Mouse (Mus musculus): ENCODE measurements around the gene Sik3.

DNA sequence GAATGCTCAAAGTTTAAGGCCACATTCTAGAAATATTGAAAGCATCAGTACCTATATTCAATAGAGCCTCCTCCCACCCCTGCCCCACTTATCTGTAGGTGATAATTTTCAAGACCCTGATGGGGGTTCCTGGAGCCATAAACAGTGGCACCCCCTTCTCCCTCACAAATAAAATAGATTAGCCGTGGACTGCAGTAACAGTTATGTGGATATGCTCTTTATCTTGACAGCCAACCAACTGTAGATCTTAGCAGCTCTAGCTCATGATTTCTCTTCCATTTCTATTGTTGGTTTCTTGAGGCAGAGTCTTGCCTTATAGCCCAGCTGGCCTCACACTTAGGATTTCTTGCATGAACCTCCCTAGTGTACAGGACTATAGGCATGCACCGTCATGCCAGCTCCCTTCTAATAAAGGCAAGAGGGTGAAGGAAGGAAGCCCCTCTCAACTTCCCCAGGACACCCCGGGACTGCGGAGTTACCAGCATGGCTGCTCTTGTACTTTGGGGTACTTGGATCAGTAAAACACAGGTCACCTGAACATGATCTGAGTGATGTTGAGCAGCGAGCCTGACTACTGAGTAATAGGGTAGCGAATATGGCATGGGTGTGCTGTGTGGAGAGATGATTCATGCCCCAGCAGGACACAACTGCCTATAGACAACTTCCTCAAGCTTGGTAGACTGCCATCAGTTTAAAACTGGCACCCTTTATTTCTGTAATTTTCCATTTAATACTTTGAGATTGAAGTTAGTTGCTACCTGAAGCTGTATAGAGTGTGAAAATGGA lies 108.0 kb downstream of the Sik3 start:
- TF ChIP-seq CTCF (IDR thresholded peaks at IDR 0.05; ENCODE audit: control insufficient read depth, insufficient read depth, insufficient read length) (no peak), USF1 (IDR thresholded peaks at IDR 0.05; ENCODE audit: low read depth) (no peak), MYOD1 (IDR thresholded peaks at IDR 0.05; ENCODE audit: control insufficient read depth, insufficient read length, low read depth) (no peak)
